Mouse (Mus musculus) Muller cell, postnatal 12 days (primary cell): ENCODE data around the gene Clca2.

Source experiments
- DNase-seq: peaks from one replicate; pipeline ENCODE4 v3.0.0-alpha.2; 2015; ENCODE audit errors: inconsistent ontology term

Clca2 gene

GRCm38 (mm10) chr3:145099291-145099690, at the start of gene Clca2:
Gene Clca2 (minus strand): TSS chr3:145099443.
- DNase-seq = no peak

GRCm38 (mm10) chr3:145147952-145148351, 48.7 kb upstream of the Clca2 start:
- DNase-seq = no peak

- no peak for DNase-seq
Measured at GRCm38 (mm10) chr3:145147483-145147882, 48.2 kb upstream of the Clca2 start.

- no peak for DNase-seq
Measured at GRCm38 (mm10) chr3:145146871-145147270, 47.6 kb upstream of the Clca2 start.

GRCm38 (mm10) chr3:145143856-145144255, 44.6 kb upstream of the Clca2 start:
- no peak for DNase-seq

DNA sequence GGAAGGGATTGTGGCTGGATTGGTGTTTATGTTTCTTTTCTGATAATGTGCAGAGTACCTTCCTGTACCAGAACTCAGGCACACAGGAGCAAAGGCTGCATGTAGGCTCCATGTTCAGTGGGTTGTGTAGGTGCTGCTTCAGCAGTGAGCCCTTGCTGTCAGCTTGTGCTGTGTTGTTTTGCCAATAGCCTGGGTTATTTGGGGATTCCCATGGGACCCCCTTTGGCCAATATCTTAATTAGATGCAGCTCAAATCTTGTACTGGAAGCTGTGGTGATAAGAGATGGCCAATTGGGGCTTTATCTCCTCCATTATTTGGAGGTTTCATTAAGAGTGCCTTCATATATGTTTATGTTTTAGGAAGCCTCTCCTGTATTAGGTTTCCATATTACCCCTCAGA, 43.7 kb upstream of the Clca2 start:
- no peak for DNase-seq

GRCm38 (mm10) chr3:145140236-145140635, 41.0 kb upstream of the Clca2 start:
- DNase-seq = no peak

- peak; percentile 64 for DNase-seq
Measured at GRCm38 (mm10) chr3:145131210-145131868, 32.1 kb upstream of the Clca2 start.

GRCm38 (mm10) chr3:145129356-145129755, 30.1 kb upstream of the Clca2 start:
- DNase-seq = peak; percentile 83

GRCm38 (mm10) chr3:145126618-145127017, 27.4 kb upstream of the Clca2 start:
- DNase-seq = no peak

DNA sequence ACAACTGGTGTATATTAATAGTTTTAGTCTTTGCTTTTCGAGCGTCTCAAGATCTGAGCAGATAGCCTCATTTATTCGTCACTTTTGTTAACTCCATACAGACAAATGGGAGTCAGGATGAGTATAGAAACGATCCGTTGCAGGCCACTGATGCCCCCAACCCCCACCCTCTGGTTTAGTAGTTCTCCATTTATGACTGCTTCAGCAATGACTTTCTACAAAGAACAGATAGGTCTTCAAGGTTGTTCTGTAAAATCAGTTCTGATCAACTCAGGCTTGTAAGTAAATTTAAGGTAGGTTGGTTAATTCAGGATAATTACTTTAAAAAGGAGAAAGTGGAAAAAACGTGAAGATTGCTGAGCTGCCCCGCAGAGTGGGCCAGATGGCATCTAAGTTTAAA, 20.2 kb upstream of the Clca2 start:
- no peak for DNase-seq

- no peak for DNase-seq
Measured at GRCm38 (mm10) chr3:145119002-145119358, 19.7 kb upstream of the Clca2 start.

DNA sequence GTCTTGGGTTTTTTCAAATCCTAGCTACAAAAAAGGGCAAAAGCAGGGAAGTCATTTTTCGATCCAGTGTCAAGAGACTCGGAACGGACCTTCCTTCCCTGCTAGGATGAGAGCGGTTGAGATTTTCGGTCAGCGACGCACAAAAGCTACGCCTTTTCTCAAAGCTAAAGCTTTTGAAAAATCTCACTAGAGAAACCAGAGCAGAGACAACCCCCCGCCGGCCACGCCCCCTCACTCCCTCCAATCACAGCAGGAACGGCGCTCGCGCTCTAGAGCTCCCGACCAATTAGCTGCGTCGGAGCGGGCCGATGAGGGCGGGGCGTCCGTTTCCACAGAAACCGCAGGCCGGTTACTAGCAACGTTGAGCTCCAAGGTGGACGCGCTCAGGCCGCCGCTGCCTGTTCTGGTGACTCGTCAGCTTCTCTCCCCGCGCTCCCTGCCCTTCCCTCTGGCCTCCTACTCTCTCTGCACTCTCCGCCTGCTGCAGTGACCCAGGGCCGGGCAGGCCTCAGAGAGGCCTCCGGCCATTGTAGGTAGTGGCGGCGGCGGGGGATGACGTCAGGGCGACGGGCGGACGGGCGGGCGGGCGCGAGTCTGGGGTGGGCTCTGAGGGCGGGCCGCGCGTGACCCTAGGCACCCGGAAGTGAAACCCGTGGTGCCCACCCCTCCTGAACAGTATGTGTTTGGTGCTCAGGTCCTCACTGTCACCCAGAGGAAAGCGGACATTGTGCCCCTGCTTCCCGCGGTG, 19.2 kb upstream of the Clca2 start, which contains the start of gene Odf2l:
Odf2l (plus strand) TSS at position 335 of the 748 bp plus-strand sequence.
- peak; percentile 99 for DNase-seq

- DNase-seq = no peak
Measured at GRCm38 (mm10) chr3:145117637-145118036, 18.4 kb upstream of the Clca2 start.

DNA sequence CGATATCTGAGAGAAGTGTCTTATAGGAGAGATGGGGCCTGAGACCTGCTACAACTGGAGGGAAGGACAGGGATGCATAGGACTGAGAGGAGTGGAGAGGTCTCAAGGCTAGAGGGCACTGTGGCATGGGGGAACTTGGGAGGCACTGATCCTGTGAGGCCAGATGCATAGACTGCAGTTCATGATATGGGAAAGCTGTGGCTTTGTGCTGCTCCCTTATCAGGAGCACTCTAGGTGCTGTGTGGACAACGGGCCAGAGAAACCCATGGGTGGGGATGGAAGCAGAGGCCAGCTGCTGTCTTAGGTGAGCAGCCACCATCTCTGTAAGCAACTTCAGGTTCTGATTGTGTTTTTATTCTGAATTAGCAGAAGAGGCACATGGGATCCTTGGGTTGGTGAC, 15.9 kb upstream of the Clca2 start:
- no peak for DNase-seq

DNA sequence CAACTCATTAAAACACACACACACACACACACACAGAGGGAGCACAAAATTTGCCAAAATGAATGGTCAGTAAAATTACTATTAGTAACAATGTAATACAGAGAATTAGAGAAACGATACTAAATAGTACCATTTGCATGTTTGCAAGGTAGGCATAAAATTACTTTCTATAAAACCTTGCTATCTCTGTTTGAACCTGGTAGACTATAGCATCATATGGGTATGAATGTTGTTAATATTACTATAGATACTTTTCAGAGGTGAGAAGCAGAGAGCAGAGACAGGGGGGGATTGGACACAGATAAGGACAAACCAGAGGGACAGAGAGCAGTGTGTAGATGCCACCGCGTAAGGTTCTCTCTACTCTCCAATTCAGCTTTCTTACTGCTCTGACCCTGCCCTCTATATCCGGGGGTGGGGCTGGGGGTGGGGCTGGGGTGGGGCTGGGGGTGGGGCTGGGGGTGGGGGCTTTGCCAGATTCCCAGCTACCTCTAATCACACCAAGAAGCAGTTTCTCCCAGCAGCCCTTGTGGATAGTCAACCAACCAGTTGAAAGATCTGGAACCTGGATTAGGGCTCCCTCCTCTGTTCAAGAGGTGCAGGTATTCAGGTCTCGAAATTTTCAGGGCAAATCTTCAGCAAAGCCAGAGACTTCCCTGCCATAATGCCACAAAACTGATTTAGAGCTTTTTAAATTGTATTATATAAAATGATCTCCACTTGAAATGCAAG, 6.7 kb upstream of the Clca2 start:
- no peak for DNase-seq

DNA sequence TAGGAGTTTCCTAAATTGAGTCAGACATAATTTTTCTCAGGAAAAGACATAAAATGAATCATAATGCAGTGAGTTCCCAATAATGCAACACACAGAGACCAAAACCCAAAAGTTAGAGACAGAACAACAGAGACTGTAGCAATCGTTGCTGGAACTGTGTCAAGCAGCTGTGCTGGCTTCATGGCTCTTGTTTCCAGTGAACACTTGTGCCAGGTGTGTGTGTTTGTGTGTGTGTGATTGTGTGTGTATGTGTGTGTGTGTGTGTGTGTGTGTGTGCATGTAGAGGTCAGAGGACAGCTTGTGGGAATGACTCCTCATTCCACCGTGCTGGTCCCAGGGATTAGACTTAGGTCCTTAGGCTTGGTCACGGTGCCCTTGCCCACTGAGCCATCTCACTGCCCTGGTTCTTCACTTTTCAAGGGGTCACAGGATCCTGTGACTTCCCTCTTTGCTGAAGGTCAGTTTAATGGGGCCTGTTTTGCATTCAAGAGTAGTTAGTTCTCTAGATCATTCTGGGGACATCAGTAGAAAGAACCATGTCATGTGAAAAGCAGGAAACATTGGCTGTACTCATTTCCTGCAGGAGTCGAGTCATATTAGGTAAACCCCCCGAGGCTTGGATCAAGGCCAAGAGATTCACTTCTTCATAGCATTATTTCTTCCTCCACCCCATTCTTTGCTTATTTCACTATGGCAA, 6.0 kb upstream of the Clca2 start:
- peak; percentile 2 for DNase-seq

- no peak for DNase-seq
Measured at GRCm38 (mm10) chr3:145103770-145104169, 4.5 kb upstream of the Clca2 start.

DNA sequence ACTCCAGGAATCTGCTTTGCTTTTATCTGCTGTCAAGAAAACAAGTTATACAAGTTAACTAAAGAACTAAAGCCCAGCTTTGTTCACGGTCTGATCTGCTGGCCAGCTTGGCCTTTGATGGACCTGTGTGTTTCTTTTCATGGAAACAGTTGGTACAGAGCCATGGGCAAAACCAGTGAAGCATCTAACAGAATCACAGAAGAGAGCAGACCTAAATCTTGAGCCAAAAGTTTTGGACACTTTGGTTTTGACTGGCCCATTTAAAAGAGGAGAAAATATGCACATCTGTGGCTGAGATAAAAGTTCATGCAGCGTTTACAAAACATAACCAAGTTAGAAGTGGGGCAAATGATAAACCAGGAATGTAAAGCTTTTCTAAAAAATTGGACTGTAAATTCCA, 4.1 kb upstream of the Clca2 start:
- DNase-seq = peak; percentile 85

- peak; percentile 72 for DNase-seq
Measured at GRCm38 (mm10) chr3:145101891-145102555, 2.8 kb upstream of the Clca2 start.

DNA sequence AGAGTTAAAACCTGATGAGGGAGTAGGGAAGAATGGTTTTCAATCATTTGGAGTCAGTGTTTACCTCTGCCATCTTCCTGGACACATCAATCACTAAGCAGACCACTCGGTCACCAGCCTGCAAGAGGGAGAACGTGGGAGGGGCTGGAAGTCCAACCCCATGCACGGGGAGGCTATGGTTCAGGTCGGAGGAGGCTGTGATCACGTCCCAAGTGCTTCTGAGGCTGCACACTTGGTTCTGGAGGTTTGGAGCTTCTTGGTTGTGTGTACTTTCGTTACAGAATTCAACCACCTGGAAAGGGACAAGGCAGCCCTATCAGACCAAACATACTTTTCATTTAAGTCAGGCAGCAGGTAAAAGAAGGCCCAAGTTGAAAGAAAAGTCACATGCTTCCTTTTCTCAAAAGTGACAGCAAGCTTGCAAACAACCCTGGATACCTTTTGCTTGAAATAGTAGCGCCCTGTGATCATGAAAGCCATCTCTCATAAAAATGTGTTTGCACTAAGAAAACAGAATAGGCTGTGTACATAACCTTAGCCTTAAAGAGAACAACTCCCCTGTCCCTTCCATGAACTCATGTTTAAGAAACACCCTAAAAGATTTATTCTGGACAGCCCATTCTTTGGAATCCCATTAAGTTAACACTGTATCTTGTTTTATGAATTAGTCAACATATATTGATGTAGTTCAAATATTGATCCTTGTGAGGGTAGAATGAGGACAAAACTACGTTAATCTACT, 11.2 kb downstream of the Clca2 start:
- no peak for DNase-seq
